Comparison of ENCODE assay signal across 31 mouse cellular contexts in genomic region chr1:83059278-83059677, GRCm38 (mm10). TPM values are rescaled to one million over a fixed set of nuclear protein-coding genes. Genes with fewer than 3 reads are reported as not detected.
"Had no signal": no experiment of that assay in that cellular context is flagged by ENCODE, and none has a peak within 500 bp of the region (broad histone marks: within the 10 kb centered on the region; RNA-seq: fewer than 3 reads in every experiment).

Gene A030005K14Rik, minus strand, starts transcription at chr1:83059378.

- H3K9me3 ChIP-seq: heart, embryonic 10.5 days; heart, embryonic 13.5 days; heart, embryonic 15.5 days; hindbrain, embryonic 13.5 days; hindbrain, embryonic 15.5 days; intestine, embryonic 15.5 days; kidney, embryonic 15.5 days; limb, embryonic 13.5 days; limb, embryonic 15.5 days; liver, embryonic 13.5 days; liver, embryonic 15.5 days had no signal

- H3K36me3 ChIP-seq: heart, embryonic 10.5 days; heart, embryonic 13.5 days; heart, embryonic 15.5 days; hindbrain, embryonic 13.5 days; hindbrain, embryonic 15.5 days; intestine, embryonic 15.5 days; kidney, embryonic 15.5 days; limb, embryonic 13.5 days; limb, embryonic 15.5 days; liver, embryonic 13.5 days; liver, embryonic 15.5 days had no signal

- H3K9ac ChIP-seq: heart, embryonic 13.5 days; heart, embryonic 15.5 days; hindbrain, embryonic 13.5 days; hindbrain, embryonic 15.5 days; intestine, embryonic 15.5 days; kidney, embryonic 15.5 days; limb, embryonic 13.5 days; limb, embryonic 15.5 days; liver, embryonic 13.5 days; liver, embryonic 15.5 days had no signal

- ATAC-seq: hindbrain, postnatal 0 days; intestine, embryonic 15.5 days had no signal

- H3K27ac ChIP-seq: heart, adult 2 months; heart, embryonic 13.5 days; heart, embryonic 15.5 days; hindbrain, embryonic 13.5 days; hindbrain, embryonic 15.5 days; hindbrain, postnatal 0 days; intestine, embryonic 15.5 days; kidney, embryonic 15.5 days; kidney, postnatal 0 days; limb, embryonic 13.5 days; limb, embryonic 15.5 days; liver, embryonic 13.5 days; liver, embryonic 15.5 days had no signal

- H3K4me2 ChIP-seq: heart, embryonic 13.5 days; heart, embryonic 15.5 days; hindbrain, embryonic 13.5 days; hindbrain, embryonic 15.5 days; intestine, embryonic 15.5 days; kidney, embryonic 15.5 days; limb, embryonic 13.5 days; limb, embryonic 15.5 days; liver, embryonic 11.5 days; liver, embryonic 13.5 days; liver, embryonic 15.5 days had no signal

- H3K27me3 ChIP-seq: heart, embryonic 13.5 days; heart, embryonic 15.5 days; hindbrain, embryonic 13.5 days; hindbrain, embryonic 15.5 days; intestine, embryonic 15.5 days; kidney, embryonic 15.5 days; limb, embryonic 13.5 days; limb, embryonic 15.5 days; liver, embryonic 13.5 days; liver, embryonic 15.5 days had no signal

- H3K4me1 ChIP-seq: hindbrain, embryonic 13.5 days; hindbrain, embryonic 15.5 days; intestine, embryonic 15.5 days; kidney, embryonic 15.5 days; limb, embryonic 13.5 days; limb, embryonic 15.5 days; liver, embryonic 13.5 days; liver, embryonic 15.5 days had no signal

- H3K4me3 ChIP-seq: heart, adult 2 months; heart, embryonic 10.5 days; heart, embryonic 13.5 days; heart, embryonic 15.5 days; hindbrain, embryonic 13.5 days; hindbrain, embryonic 15.5 days; intestine, embryonic 15.5 days; kidney, embryonic 15.5 days; limb, embryonic 13.5 days; limb, embryonic 15.5 days; liver, embryonic 13.5 days; liver, embryonic 15.5 days had no signal

- DNase-seq: gastrocnemius, postnatal 14 days; gastrocnemius, postnatal 36 days; heart, adult 11 months; heart, adult 2 months; heart, postnatal 14 days; heart, postnatal 36 days; kidney, adult 2 months; kidney, adult 9 months; kidney, postnatal 14 days; kidney, postnatal 36 days; layer of hippocampus, adult 9-11 months; layer of hippocampus, postnatal 36 days; left cerebral cortex, postnatal 4 days; liver, embryonic 13.5 days had no signal

RNA-seq across cellular contexts. Expression of gene A030005K14Rik, which starts in this region (rescaled TPM):
- polyA plus RNA-seq: gonadal fat pad, adult 2 months; heart, adult 2 months; heart, embryonic 10.5 days; heart, embryonic 13.5 days; heart, embryonic 15.5 days; hindbrain, embryonic 11.5 days; hindbrain, embryonic 13.5 days; hindbrain, embryonic 15.5 days; hindbrain, postnatal 0 days; intestine, embryonic 15.5 days; kidney, adult 2 months; kidney, embryonic 15.5 days; kidney, postnatal 0 days; large intestine, adult 2 months; limb, embryonic 11.5 days; limb, embryonic 13.5 days; limb, embryonic 15.5 days; liver, embryonic 11.5 days; liver, embryonic 13.5 days; liver, embryonic 15.5 days had no signal
